Mouse (Mus musculus) heart, postnatal 0 days (tissue): ENCODE measurements around the gene Purb.

Source experiments
- CTCF ChIP-seq: IDR thresholded peaks from 2 replicates; pipeline ENCODE4 v1.5.1; 2016; ENCODE audit warnings: antibody characterized with exemption, control low read depth, low read depth
- EP300 ChIP-seq: IDR thresholded peaks from 2 replicates; pipeline ENCODE4 v1.6.1; 2016; ENCODE audit warnings: antibody characterized with exemption, low read depth

- TF ChIP-seq CTCF (no peak), EP300 (no peak)
Measured at GRCm38 (mm10) chr11:6486916-6487315, 11.2 kb upstream of the Purb start.
